Mouse (Mus musculus): ENCODE measurements at regions not wholly inside any gene's neighbourhood (a gene's known extent, or its start where the extent isn't known, plus 50 kb on each side); places are given as distances from the start of the nearest gene placed in this dataset.

- TF ChIP-seq CTCF (IDR thresholded peaks at IDR 0.05; ENCODE audit: low read depth, low read length) (peak; percentile 24; the same call in 1 of the 2 replicates), POLR2A (IDR thresholded peaks at IDR 0.05; ENCODE audit: borderline replicate concordance, low read depth, low read length) (no peak)
Measured at GRCm38 (mm10) chr6:120581748-120582147, 50.6 kb upstream of the Hdhd5 start.
